Mouse (Mus musculus): ENCODE results near the gene Kcnd3. TPM values are rescaled to one million over a fixed set of nuclear protein-coding genes. Genes with fewer than 3 reads are reported as not detected.

Kcnd3 gene
- polyA plus RNA-seq (2014; fragmentation: Illumina TruSeq; extraction: RNeasy Lipid Tissue Mini Kit (QIAGEN cat#74804)) = 31.0 TPM

GRCm38 (mm10) chr3:105451627-105452555, at the start of gene Kcnd3:
TSS of gene Kcnd3 (plus strand) at chr3:105452330.

GRCm38 (mm10) chr3:105687324-105688060, 235.4 kb downstream of the Kcnd3 start, which contains the start of gene Ddx20:
TSS of gene Ddx20 (minus strand) at chr3:105687574.

GRCm38 (mm10) chr3:105704031-105705008, 252.2 kb downstream of the Kcnd3 start, which contains the start of gene Inka2:
TSS of gene Inka2 (plus strand) at chr3:105704599.

Other genes starting within 250 kb of the Kcnd3 start
- 46.2 TPM for gene Ddx20, start 235.2 kb downstream of the Kcnd3 start, polyA plus RNA-seq (2014; fragmentation: Illumina TruSeq; extraction: RNeasy Lipid Tissue Mini Kit (QIAGEN cat#74804))